Mouse (Mus musculus) thymus, adult 18-20 months (tissue): Measurements from ENCODE around the gene Igflr1.

Experiments
- DNase-seq, 2 experiments: peaks; one replicate each; pipeline ENCODE4 v3.0.0; 2022; ENCODE audit warnings: mixed read lengths in 2 of 2

Igflr1 gene

GRCm38 (mm10) chr7:30588676-30589434 is 23.6 kb downstream of the Igflr1 start, which contains the start of gene Kmt2b:
TSS of gene Kmt2b (minus strand) at chr7:30588726.
- DNase-seq: peak; percentile 94 to 95

- DNase-seq: peak; percentile 60 to 79
Observed at GRCm38 (mm10) chr7:30589435-30590301, 24.4 kb downstream of the Igflr1 start.

GRCm38 (mm10) chr7:30590927-30591604 is 25.8 kb downstream of the Igflr1 start:
- DNase-seq: no peak

- DNase-seq: no peak
Observed at GRCm38 (mm10) chr7:30591605-30591951, 26.4 kb downstream of the Igflr1 start.

GRCm38 (mm10) chr7:30592772-30593423 is 27.7 kb downstream of the Igflr1 start:
- no peak for DNase-seq

- DNase-seq: no peak
Observed at GRCm38 (mm10) chr7:30593579-30594509, 28.6 kb downstream of the Igflr1 start.

- DNase-seq: no peak
Observed at GRCm38 (mm10) chr7:30594510-30595024, 29.3 kb downstream of the Igflr1 start.

GRCm38 (mm10) chr7:30596093-30596492 is 30.9 kb downstream of the Igflr1 start:
- DNase-seq: no peak

GRCm38 (mm10) chr7:30596811-30597210 is 31.6 kb downstream of the Igflr1 start:
- DNase-seq: no peak

- no peak for DNase-seq
Observed at GRCm38 (mm10) chr7:30598786-30599185, 33.6 kb downstream of the Igflr1 start, which contains the start of gene Zbtb32. TSS of gene Zbtb32 (minus strand) at chr7:30598909.

- peak; percentile 45 to 54 for DNase-seq
Observed at GRCm38 (mm10) chr7:30599933-30600353, 34.7 kb downstream of the Igflr1 start.

GRCm38 (mm10) chr7:30600651-30601050 is 35.4 kb downstream of the Igflr1 start:
- no peak for DNase-seq

GRCm38 (mm10) chr7:30602583-30602982 is 37.4 kb downstream of the Igflr1 start:
- DNase-seq: no peak

GRCm38 (mm10) chr7:30604424-30604823 is 39.2 kb downstream of the Igflr1 start:
- no peak for DNase-seq

GRCm38 (mm10) chr7:30604944-30605343 is 39.7 kb downstream of the Igflr1 start:
- no peak for DNase-seq

GRCm38 (mm10) chr7:30607706-30608309 is 42.6 kb downstream of the Igflr1 start:
- DNase-seq: peak; percentile 35 to 36

- no peak for DNase-seq
Observed at GRCm38 (mm10) chr7:30608476-30608875, 43.2 kb downstream of the Igflr1 start.

GRCm38 (mm10) chr7:30610043-30610442 is 44.8 kb downstream of the Igflr1 start:
- no peak for DNase-seq

- no peak for DNase-seq
Observed at GRCm38 (mm10) chr7:30612654-30613402, 47.6 kb downstream of the Igflr1 start, which contains the start of gene Upk1a. TSS of gene Upk1a (minus strand) at chr7:30612847.
